Mouse (Mus musculus): ENCODE results near the gene Tmeff2. TPM values are rescaled to one million over a fixed set of nuclear protein-coding genes. Genes with fewer than 3 reads are reported as not detected.

Gene Tmeff2
- total RNA-seq, 2 experiments from 2014 or later = 57.3 to 60.8 TPM

DNA sequence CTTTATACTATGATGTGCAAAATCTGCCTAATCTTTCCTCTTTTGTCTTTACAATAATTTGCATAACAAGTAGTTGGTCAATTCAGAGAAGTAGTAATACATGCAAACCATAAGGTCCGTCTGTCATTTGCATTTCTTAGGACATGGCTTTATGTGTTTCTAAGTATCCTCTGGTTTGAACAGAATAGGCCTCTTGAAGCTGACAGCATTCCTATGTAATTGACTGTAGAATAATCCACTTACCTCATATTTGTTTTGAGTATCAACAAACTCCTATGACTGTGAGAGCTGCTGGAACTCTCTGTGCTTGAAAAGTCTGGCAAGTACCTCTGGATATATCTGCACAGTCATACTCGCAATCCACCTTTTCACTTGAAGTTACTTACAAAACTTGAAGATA lies 194.3 kb downstream of the Tmeff2 start:
- Histone ChIP-seq H3K27ac (no peak overlapping the region), H3K4me3 (no peak overlapping the region)
- no peak for DNase-seq (ENCODE audit: low spot score in 2 of 2)
- no peak for TF ChIP-seq CTCF (conservative IDR thresholded peaks at IDR 0.05)

DNA sequence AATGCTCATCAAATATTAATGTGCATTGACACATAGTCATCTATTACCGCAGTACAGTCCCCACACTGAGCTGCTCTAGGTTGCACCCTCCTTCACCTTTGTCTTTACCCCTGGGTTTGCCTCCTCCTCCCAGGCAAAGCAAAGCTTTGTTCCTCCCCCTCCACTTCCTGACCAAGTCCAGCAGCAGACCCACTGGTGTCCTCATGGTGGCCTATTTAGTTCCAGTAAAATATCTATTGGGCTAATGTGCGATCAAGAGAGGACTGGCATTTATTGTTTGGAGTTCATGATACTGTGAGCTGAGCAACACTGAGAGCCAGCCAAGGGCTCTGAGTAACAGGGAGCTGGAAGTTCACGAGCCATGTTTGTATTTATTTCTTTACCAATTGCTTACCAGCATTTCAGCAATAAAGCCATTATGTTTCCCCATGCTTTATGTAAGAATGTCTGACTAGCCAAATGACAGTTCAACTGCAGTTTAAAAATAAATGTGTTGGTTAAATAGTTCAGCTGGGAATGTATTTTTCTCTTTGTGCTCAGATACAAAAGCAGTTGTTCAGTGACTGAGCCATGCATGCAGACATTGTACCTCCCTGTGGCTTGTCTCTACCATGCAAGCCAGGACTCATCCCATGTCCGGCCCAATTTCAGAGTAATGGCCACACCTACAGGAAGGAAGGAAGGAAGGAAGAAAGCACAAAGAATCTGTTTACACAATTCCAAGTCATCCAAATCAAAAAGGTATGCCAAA lies 196.6 kb downstream of the Tmeff2 start:
- no peak for DNase-seq (ENCODE audit: low spot score in 2 of 2)
- TF ChIP-seq CTCF (conservative IDR thresholded peaks at IDR 0.05) = no peak
- H3K27ac ChIP-seq = peak overlapping the region; percentile 84

DNA sequence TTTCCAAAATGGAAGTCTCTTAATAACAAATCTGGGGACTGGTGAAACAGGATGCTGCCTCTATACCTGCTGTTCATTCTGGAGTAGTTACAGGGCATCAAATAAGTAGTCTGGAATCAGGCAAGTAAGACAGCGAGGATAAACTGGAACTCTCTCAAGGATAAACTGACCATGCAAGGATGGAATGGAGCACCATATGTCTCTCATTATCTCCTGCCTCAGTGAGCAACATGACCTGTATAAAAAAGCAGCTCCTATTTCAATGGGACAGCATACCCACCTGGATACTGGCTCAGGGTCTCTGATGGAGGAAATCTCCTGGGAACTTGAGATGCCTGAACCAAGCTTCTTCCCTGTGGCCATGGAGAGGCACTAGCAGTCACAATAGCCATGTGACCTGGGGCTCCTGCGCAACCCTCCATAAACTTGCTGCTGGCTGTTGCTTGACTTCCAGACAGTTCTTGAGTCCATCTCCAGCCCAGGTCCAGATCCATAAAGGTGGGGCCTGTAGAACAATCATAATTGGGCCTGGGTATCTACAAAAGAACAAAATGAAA lies 200.7 kb downstream of the Tmeff2 start:
- no peak overlapping the region for H3K4me3 ChIP-seq
- no peak for TF ChIP-seq CTCF (conservative IDR thresholded peaks at IDR 0.05)
- H3K27ac ChIP-seq = no peak overlapping the region
- no peak for DNase-seq (ENCODE audit: low spot score in 2 of 2)

More for the DNA sequence above, 196.6 kb downstream of the Tmeff2 start:
- H3K4me3 ChIP-seq = no peak overlapping the region

DNA sequence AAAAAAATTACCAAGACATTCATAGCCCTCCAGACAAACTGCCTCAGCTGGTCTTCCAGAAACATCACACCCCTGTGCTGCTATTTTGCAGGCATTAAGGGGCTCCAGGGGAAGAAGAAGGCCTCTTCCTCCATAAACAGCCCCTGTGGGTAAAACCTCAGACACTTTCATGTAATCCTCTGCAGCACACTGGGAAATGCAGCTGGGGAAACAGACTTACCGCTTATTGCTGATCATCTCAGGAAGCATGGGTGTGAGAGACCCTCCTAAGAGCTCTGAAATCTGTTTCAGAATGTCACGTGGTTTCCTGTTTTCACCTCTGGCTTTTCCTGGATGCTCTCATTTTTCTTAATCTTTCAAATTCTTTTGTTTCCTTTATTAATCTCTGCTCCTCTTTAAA lies 204.3 kb downstream of the Tmeff2 start:
- Histone ChIP-seq H3K4me3 (no peak overlapping the region), H3K27ac (no peak overlapping the region)
- no peak for TF ChIP-seq CTCF (conservative IDR thresholded peaks at IDR 0.05)
- no peak for DNase-seq (ENCODE audit: low spot score in 2 of 2)

DNA sequence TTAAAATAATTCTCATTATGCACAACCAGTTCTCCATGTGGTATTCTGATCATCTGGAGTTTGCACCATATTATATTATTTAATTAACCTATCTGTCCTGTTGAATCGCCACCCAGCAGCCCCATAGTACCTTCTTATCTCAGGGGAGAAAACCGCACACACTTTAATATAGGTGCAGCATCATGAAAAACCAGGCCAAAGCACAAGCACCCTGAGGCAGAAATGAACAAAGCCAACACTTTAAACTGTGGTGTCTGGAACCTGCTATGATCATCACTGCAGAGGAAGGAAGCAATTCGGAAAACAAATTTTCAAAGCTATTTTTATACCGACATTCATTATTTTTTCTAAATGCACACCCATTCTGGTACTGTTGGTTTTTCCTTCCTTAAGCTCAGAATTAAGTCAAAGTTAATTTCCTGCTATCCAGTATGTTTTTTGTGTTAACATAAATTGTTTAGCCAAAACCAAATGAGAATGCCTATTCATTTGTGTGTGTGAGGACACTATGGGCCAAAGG lies 206.0 kb downstream of the Tmeff2 start:
- Histone ChIP-seq H3K4me3 (no peak overlapping the region), H3K27ac (peak overlapping the region; percentile 29; the same call in 1 of the 2 replicates)
- no peak for TF ChIP-seq CTCF (conservative IDR thresholded peaks at IDR 0.05)
- no peak for DNase-seq (ENCODE audit: low spot score in 2 of 2)

DNA sequence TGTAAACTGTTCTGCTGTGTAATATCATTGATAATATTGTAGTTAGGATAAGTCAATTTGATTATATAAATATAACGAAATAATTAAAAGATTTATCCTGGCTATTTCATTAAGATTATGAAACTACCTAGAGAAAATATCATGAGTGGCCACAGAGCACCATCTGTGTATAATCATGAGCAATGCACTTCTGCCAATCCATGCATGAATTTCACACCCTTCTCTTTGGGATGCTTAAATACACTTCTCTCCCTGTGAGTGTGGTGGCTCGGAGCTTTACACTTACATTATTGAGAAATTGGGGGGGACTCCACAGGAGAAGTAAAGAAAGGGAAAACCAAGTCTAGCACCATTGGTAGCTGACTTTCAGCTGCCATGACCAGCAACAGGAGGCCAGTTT lies 206.9 kb downstream of the Tmeff2 start:
- TF ChIP-seq CTCF (conservative IDR thresholded peaks at IDR 0.05) = no peak
- H3K27ac ChIP-seq = no peak overlapping the region
- no peak for DNase-seq (ENCODE audit: low spot score in 2 of 2)
- H3K4me3 ChIP-seq = no peak overlapping the region

GRCm38 (mm10) chr1:51114721-51115120 lies 214.3 kb downstream of the Tmeff2 start:
- peak overlapping the region; percentile 73 for H3K27ac ChIP-seq
- TF ChIP-seq CTCF (conservative IDR thresholded peaks at IDR 0.05) = no peak
- H3K4me3 ChIP-seq = no peak overlapping the region
- DNase-seq (ENCODE audit: low spot score in 2 of 2) = no peak

GRCm38 (mm10) chr1:51115761-51116160 lies 215.3 kb downstream of the Tmeff2 start:
- no peak for DNase-seq (ENCODE audit: low spot score in 2 of 2)
- Histone ChIP-seq H3K27ac (peak overlapping the region; percentile 15; the same call in 1 of the 2 replicates), H3K4me3 (no peak overlapping the region)
- no peak for TF ChIP-seq CTCF (conservative IDR thresholded peaks at IDR 0.05)

DNA sequence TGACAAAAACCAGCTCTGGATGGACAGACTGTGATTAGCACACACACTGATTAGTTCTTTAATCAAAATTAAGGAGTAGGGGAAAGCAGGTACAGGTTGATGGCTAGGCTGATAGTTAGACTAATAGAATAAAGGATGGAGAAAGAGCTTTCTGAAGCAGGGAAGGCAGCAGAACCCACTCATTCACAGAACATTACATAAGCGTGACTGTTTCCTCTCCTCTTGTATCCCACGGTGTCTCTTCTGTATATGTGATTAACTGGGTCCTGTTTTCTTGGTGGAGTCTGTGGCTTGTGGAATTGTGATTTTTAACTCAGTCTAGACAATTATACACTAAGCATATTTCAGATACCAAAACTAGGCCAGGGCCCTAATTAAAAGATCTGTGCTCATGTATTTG lies 217.4 kb downstream of the Tmeff2 start:
- H3K4me3 ChIP-seq = no peak overlapping the region
- DNase-seq (ENCODE audit: low spot score in 2 of 2) = no peak
- H3K27ac ChIP-seq = peak overlapping the region; percentile 51; the same call in 1 of the 2 replicates
- TF ChIP-seq CTCF (conservative IDR thresholded peaks at IDR 0.05) = no peak

- Histone ChIP-seq H3K4me3 (no peak overlapping the region), H3K27ac (no peak overlapping the region)
- DNase-seq (ENCODE audit: low spot score in 2 of 2) = no peak
- no peak for TF ChIP-seq CTCF (conservative IDR thresholded peaks at IDR 0.05)
Observed at GRCm38 (mm10) chr1:51125671-51126424, 225.4 kb downstream of the Tmeff2 start.

DNA sequence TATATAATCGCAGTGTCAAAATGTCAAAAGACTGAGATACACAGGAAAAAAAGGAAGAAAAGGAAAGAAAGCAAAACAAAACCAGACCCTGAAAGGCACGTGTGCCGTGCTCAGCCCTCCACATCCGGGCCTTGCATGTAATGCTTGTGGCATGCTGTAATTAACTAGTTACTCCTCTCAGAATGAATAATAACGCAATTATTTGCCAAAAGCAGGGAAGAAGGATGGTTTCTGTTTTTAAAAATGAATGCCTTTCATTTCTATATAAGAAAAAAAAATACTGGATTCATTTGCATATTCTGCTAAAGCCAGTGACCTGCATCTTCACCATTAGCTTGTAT lies 225.9 kb downstream of the Tmeff2 start:
- Histone ChIP-seq H3K4me3 (no peak overlapping the region), H3K27ac (no peak overlapping the region)
- no peak for DNase-seq (ENCODE audit: low spot score in 2 of 2)
- TF ChIP-seq CTCF (conservative IDR thresholded peaks at IDR 0.05) = no peak

DNA sequence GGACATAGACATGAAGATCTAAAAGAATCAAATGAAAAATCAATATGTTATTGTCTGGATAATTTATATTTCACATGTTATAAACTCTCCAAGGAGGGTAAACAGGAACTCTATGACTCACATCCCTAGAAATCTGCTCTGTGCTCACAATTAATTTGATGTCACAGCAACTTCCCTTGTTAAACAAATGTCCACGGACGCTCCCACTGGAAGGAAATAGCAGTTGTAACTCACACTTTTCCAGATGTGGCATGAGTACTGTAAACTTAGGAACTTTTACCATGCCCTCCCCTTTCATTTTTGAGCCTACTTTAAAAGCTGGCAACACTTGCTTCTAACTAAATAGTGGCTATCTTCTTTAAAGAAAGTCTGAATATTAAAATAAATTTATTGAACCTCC lies 236.3 kb downstream of the Tmeff2 start:
- TF ChIP-seq CTCF (conservative IDR thresholded peaks at IDR 0.05) = no peak
- no peak for DNase-seq (ENCODE audit: low spot score in 2 of 2)
- no peak overlapping the region for H3K27ac ChIP-seq
- no peak overlapping the region for H3K4me3 ChIP-seq

GRCm38 (mm10) chr1:51139605-51140004 lies 239.2 kb downstream of the Tmeff2 start:
- Histone ChIP-seq H3K27ac (no peak overlapping the region), H3K4me3 (no peak overlapping the region)
- no peak for DNase-seq (ENCODE audit: low spot score in 2 of 2)
- no peak for TF ChIP-seq CTCF (conservative IDR thresholded peaks at IDR 0.05)
